Mouse (Mus musculus) kidney, adult 8-10 months (tissue): ENCODE data around the gene Suox.
"Not testable (repeated sequence)": the region's sequence is repeated elsewhere in the genome, so short reads cannot be mapped to it uniquely, and the experiment has no call there.

ENCODE experiments used
- DNase-seq, 2 experiments: peaks; one replicate each; pipeline ENCODE4 v3.0.0; 2022

Suox gene

GRCm38 (mm10) chr10:128626311-128627310 lies 47.3 kb downstream of the Suox start, which contains the start of gene Rps26:
Gene Rps26 (minus strand): TSS chr10:128626747.
- peak; percentile 91 to 98 for DNase-seq

GRCm38 (mm10) chr10:128625287-128625894 lies 48.5 kb downstream of the Suox start:
- DNase-seq = no peak

- not testable (repeated sequence) for DNase-seq
These were observed 50.7 kb downstream of the Suox start for GRCm38 (mm10) chr10:128623106-128623613.

GRCm38 (mm10) chr10:128622702-128623101 lies 51.2 kb downstream of the Suox start:
- DNase-seq = no peak

- DNase-seq = no peak
These were observed 51.8 kb downstream of the Suox start for GRCm38 (mm10) chr10:128621986-128622520.

GRCm38 (mm10) chr10:128620241-128620640 lies 53.6 kb downstream of the Suox start:
- no peak for DNase-seq
